Mouse (Mus musculus): ENCODE measurements around the gene Ppt2. TPM values are rescaled to one million over a fixed set of nuclear protein-coding genes. Genes with fewer than 3 reads are reported as not detected.

The Ppt2 gene
- total RNA-seq, 1 experiment from 2014 or later: 23.2 TPM

DNA sequence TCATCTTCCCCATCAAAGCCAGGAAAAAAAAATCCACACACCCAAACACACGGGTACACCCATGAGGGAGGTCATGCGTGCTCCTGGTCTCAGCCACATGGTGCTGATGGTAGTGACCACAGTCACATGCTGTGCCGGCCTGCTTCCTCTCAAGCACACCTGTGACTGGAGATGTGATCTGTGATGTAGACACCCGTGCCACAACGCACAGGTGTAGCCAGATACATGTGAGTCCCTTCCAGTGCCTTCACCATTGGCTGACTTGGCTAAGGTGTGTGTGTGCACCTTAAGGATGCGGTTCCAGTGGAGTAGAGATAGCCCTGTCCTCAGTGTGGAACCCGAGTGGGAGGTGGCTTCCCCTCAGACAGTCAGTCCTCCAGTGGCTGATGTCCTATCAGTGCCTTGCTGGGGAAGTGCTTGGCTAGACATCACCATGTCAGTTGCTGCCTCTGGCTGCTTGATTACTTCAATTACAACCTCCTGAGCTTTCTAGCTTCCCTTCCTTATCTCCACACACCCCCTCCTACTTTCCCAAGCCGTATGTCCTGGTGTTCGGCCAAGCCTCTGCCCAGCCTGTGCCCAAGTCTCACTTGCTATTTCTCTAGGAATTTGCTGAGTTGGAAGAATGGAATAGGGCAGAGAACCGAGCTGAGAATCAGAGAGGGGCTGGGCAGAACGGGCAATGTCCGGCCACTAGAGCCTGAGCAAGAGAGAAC, 31.0 kb upstream of the Ppt2 start:
- ATAC-seq (replicated peaks in 1 of 2; ENCODE audit: insufficient read depth in 1 of 2, low FRiP score in 2 of 2, low TSS enrichment in 1 of 2, low read depth in 1 of 2, poor library complexity in 2 of 2, severe bottlenecking in 2 of 2): no peak

GRCm38 (mm10) chr17:34658591-34658990, 30.3 kb upstream of the Ppt2 start:
- no peak for ATAC-seq (replicated peaks in 1 of 2; ENCODE audit: insufficient read depth in 1 of 2, low FRiP score in 2 of 2, low TSS enrichment in 1 of 2, low read depth in 1 of 2, poor library complexity in 2 of 2, severe bottlenecking in 2 of 2)

DNA sequence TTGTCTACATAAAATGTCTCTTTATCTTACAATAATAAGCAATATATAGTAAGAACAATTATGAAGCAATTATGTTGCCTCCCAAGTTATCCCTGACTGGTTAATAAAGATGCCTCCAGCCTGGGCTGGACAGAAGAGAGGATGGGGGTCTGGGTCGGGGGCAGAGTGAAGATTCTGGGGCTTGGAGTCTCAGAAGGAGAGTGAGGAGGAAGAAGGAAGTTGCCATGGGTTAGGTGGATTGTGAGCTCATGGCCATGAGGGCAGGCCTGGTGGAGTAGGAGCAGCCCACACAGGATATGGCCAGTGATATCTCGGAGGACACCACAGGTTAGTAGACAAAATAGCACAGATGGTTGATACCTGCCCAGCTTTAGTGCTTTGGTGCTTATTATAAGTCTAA, 29.8 kb upstream of the Ppt2 start:
- no peak for ATAC-seq (replicated peaks in 1 of 2; ENCODE audit: insufficient read depth in 1 of 2, low FRiP score in 2 of 2, low TSS enrichment in 1 of 2, low read depth in 1 of 2, poor library complexity in 2 of 2, severe bottlenecking in 2 of 2)

DNA sequence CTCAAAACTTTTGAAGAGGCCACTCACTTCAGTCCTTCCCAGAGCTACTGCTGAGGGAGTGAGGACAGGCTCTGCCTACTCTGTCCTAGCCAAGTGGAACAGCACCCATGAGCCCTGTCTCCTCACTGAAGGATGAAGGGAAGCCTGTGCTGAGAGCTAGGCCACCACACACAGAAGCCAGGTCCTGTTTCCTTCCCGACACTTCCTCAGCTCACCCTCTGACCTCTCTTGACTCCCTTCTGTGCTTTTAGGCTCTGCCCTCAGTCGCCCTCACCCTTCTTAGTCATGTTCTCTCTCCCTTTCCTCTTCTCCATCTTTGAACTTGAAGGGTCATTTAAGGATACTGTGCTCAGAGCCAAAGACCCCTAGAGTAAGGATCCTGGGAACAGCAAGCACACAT, 29.0 kb upstream of the Ppt2 start:
- no peak for ATAC-seq (replicated peaks in 1 of 2; ENCODE audit: insufficient read depth in 1 of 2, low FRiP score in 2 of 2, low TSS enrichment in 1 of 2, low read depth in 1 of 2, poor library complexity in 2 of 2, severe bottlenecking in 2 of 2)

DNA sequence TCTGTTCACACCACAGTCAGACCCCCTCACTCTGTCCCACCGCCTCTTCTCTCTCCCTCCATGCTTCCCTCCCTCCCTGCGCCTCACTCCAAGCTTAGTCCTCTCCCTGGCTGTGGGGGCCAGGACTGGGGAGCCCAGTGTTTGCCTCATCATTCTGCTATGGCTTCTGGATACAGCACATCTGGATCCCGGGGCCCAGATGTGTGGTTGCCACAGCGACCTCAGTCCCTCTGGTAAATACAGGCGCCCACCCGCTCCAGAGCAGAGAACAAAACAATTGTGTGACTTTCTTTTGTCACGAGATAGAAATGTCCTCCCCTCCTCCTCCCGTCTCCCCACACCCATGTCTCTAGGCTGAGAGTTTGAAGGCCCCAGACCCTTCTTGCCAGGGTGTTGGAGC, 28.4 kb upstream of the Ppt2 start:
- ATAC-seq (replicated peaks in 1 of 2; ENCODE audit: insufficient read depth in 1 of 2, low FRiP score in 2 of 2, low TSS enrichment in 1 of 2, low read depth in 1 of 2, poor library complexity in 2 of 2, severe bottlenecking in 2 of 2): no peak

DNA sequence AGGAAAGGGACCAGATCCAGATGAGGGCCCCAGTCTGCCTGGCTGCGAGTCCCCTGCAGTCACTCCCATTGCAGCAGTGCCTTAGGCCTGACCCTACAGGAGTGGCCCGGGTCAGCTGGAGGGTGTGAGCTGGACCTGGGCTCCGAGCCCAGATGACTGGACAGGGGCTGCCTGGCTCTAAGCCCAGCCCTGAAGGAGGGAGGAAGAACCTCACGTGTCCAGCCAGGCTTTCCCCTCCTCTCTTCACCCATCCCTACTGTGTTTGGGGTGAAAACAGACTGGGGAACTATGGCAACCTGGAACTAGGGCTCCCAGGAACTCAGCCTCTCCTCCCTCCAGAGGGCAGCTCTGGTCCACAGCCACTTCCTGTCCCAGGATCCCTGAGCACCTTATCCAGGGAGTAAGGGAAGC, 27.3 kb upstream of the Ppt2 start:
- ATAC-seq (replicated peaks in 1 of 2; ENCODE audit: insufficient read depth in 1 of 2, low FRiP score in 2 of 2, low TSS enrichment in 1 of 2, low read depth in 1 of 2, poor library complexity in 2 of 2, severe bottlenecking in 2 of 2): no peak

DNA sequence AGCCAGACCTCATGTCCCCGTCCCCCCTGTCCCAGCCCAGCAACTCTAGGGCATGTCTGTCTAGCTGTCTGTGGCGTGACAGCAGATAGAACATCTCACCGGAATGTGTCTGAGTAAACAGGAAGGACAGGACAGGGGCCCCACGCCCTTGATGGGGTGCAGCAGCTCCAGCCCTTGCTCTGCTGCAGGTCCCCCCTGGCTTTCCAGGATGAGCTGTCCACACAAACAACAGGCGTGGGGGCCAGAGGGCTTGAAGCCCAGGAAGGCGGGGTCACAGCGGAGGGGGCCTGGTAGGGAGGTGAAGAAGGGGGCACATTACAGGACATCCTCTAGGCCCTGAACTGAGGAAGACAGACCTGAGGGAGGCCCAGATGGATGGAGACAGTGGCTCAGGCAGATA, 26.9 kb upstream of the Ppt2 start:
- no peak for ATAC-seq (replicated peaks in 1 of 2; ENCODE audit: insufficient read depth in 1 of 2, low FRiP score in 2 of 2, low TSS enrichment in 1 of 2, low read depth in 1 of 2, poor library complexity in 2 of 2, severe bottlenecking in 2 of 2)

DNA sequence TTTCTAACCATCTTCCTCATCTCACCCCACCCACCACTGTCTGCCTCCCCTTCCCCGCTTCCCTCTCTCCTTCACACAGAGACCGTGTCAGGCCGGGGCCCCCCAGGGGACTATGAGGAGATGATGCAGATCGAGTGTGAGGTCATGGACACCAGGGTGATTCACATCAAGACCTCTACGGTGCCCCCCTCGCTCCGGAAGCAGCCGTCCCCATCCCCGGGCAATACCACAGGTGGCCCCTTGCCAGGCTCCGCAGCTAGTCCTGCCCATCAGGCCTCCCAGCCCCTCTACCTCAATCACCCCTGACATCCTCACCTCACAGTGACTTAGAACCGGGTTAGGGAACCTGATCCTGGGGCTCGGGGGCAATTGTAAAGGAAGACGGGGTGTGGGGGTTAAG, 26.1 kb upstream of the Ppt2 start:
- no peak for ATAC-seq (replicated peaks in 1 of 2; ENCODE audit: insufficient read depth in 1 of 2, low FRiP score in 2 of 2, low TSS enrichment in 1 of 2, low read depth in 1 of 2, poor library complexity in 2 of 2, severe bottlenecking in 2 of 2)

DNA sequence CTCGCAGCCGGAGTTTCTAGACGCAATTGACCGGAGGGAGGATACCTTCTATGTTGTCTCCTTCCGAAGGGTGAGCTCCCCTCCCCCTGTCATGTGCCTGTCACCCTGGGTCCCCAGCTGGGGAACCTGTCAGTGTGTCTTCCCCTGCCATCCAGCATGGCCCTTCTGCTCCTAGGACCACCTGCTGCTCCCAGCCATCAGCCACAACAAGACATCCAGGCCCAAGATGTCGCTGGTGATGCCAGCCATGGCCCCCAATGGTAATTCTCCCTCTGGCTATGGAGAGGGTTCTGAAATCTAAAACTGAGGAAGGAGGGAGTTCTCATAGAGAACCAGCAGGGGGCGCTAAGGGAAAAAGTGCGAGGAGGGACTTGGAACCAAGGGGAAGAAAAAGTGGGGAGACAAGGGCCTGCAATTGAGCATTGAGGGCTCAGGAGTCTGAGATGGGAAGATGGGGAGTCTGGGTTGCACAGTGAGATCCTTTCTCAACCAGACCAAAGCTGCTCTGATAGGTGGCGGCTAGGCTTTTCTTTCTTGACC, 25.5 kb upstream of the Ppt2 start:
- ATAC-seq (replicated peaks in 1 of 2; ENCODE audit: insufficient read depth in 1 of 2, low FRiP score in 2 of 2, low TSS enrichment in 1 of 2, low read depth in 1 of 2, poor library complexity in 2 of 2, severe bottlenecking in 2 of 2): peak in 1 of 2 experiments; percentile 29; a peak in 1 of 4 replicates

DNA sequence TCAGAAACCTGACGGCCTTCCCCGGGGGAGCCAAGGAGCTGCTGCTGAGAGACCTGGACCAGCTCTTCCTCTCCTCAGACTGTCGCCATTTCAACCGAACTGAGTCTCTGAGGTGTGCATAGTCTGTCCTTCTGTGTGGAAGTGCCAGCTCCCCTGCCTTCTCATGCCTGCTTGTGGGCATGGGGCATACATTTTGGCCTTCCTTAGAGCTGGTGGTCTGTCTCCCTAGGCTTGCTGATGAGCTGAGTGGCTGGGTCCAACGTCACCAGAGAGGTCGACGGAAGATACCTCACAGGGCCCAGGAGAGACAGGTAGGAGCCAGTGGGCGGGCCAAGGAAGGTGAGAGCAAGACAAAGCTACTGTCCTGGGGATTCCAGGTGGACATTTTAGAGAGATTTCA, 24.7 kb upstream of the Ppt2 start:
- no peak for ATAC-seq (replicated peaks in 1 of 2; ENCODE audit: insufficient read depth in 1 of 2, low FRiP score in 2 of 2, low TSS enrichment in 1 of 2, low read depth in 1 of 2, poor library complexity in 2 of 2, severe bottlenecking in 2 of 2)

DNA sequence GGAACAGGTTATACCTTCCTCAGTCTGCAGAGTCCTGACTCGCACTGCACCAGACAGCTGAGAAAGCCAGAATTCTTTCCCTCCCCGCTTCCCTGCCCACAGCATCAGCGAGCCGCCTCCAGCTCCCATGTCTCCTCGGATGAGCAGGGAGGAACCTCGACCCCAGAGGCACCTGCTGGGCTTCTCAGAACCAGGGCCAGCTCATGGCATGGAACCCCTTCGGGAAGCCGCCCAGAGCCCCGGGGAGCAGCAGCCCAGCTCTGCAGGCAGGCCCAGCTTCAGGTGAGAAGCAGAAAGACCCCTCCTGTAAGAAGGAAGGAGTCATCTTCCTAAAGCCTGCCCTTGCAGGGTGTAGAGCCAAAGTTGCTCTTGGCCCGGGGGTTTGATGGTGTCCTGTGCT, 24.2 kb upstream of the Ppt2 start:
- no peak for ATAC-seq (replicated peaks in 1 of 2; ENCODE audit: insufficient read depth in 1 of 2, low FRiP score in 2 of 2, low TSS enrichment in 1 of 2, low read depth in 1 of 2, poor library complexity in 2 of 2, severe bottlenecking in 2 of 2)

- 0 out of 4 replicates have a peak, but pooled peaks of 1 of the 2 experiments have one; percentile 24 for ATAC-seq (replicated peaks in 1 of 2; ENCODE audit: insufficient read depth in 1 of 2, low FRiP score in 2 of 2, low TSS enrichment in 1 of 2, low read depth in 1 of 2, poor library complexity in 2 of 2, severe bottlenecking in 2 of 2)
These were observed 23.4 kb upstream of the Ppt2 start for GRCm38 (mm10) chr17:34651507-34652221.

DNA sequence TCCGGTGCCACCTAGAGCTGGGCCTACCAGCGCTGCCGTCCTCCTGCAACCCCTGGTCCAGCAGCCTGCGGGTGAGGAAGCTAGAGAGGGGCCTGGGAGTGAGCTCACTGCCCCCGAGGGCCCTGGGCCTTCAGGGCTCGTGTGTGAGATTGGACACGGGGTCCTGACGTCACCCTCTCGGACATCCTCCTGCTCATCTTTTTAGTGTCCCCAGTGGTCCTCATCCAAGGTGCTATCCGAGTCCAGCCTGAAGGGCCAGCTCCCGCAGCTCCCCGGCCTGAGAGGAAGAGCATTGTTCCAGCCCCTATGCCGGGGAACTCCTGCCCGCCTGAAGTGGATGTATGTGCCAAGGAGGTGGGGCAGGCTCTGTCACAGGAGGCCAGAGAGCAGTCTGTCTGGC, 22.5 kb upstream of the Ppt2 start:
- no peak for ATAC-seq (replicated peaks in 1 of 2; ENCODE audit: insufficient read depth in 1 of 2, low FRiP score in 2 of 2, low TSS enrichment in 1 of 2, low read depth in 1 of 2, poor library complexity in 2 of 2, severe bottlenecking in 2 of 2)

- no peak for ATAC-seq (replicated peaks in 1 of 2; ENCODE audit: insufficient read depth in 1 of 2, low FRiP score in 2 of 2, low TSS enrichment in 1 of 2, low read depth in 1 of 2, poor library complexity in 2 of 2, severe bottlenecking in 2 of 2)
These were observed 21.0 kb upstream of the Ppt2 start for GRCm38 (mm10) chr17:34649106-34649864.

- no peak for ATAC-seq (replicated peaks in 1 of 2; ENCODE audit: insufficient read depth in 1 of 2, low FRiP score in 2 of 2, low TSS enrichment in 1 of 2, low read depth in 1 of 2, poor library complexity in 2 of 2, severe bottlenecking in 2 of 2)
These were observed 20.0 kb upstream of the Ppt2 start for GRCm38 (mm10) chr17:34648141-34648890.

DNA sequence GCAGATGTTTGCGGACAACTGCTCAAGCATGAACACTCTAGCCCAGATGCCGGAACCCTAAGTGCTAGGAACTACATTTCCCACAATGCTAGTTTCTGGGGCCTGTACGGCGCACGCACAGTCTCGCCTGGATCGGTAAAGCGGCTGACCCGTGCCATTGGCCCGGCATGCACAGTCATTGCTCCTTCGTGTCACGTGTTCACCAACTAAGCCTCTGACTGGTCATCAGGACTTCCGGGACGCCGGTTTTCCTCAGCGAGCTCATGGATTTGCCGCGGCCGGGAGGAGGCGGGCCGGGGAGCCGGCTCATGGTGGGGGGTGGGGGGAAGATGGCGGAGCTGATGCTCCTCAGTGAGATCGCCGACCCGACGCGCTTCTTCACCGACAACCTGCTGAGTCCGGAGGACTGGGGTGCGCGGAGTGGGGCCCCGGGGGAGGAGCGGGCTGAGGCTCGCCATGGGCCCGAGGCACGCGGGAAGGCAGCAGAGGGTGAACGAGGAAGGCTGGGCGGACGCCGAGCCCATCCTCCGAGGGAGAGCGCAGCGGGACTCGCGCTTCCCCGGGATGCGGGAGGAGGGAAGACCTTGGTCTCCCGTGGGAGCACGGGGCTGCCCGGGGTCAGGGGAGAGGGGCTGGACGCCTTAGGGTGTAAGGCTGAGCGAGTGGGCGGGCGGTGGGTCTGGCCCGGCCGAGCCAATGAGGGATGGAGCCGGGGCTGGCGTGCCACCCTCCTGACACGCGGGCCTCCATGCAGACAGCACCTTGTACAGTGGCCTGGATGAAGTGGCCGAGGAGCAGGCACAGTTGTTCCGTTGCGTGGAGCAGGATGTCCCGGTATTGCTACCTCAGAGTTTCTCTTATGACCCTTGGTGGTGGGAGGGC, 18.8 kb upstream of the Ppt2 start, which contains the start of gene Atf6b:
Gene Atf6b, plus strand, starts transcription at position 241 of the 882 bp plus-strand sequence.
- ATAC-seq (replicated peaks in 1 of 2; ENCODE audit: insufficient read depth in 1 of 2, low FRiP score in 2 of 2, low TSS enrichment in 1 of 2, low read depth in 1 of 2, poor library complexity in 2 of 2, severe bottlenecking in 2 of 2): peak; percentile 93

All from hematopoietic stem cell, adult 5-6 weeks (primary cell).